Mouse (Mus musculus) ES-E14 (cell line): ENCODE results near the gene Olfr365.

ENCODE experiments used
- MAFK ChIP-seq: IDR thresholded peaks from 2 replicates; pipeline ENCODE4 v1.6.1; 2014; ENCODE audit warnings: mild to moderate bottlenecking, low read depth, low read length, inconsistent platforms; ENCODE audit not compliant: insufficient read depth
- ZNF384 ChIP-seq: IDR thresholded peaks from 2 replicates; pipeline ENCODE4 v1.6.1; 2012; ENCODE audit warnings: low read depth, low read length, inconsistent platforms

DNA sequence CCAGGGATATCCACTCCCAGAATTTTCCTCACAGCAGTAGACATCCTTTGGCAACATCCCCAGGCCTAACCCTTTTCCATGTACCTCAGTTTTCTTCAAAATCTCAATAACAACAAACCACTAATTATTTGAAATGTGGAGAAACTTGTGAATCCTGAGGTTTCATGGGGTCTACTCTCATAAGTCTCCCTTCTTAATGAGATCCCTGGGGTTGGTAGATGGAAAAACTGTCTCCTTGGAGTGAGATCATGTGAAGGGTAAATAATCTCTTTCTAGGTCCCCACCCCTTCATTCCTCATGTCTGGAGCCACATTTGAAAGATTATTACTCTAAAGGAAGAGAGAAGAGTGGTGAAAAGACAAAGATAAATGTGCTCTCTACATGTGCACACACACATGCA, 23.3 kb downstream of the Olfr365 start, which contains the start of gene Olfr366:
- no peak for TF ChIP-seq ZNF384
- no peak for TF ChIP-seq MAFK
